ENCODE assay signal across 20 mouse cellular contexts in genomic region chr10:127065981-127066380, GRCm38 (mm10). TPM values are rescaled to one million over a fixed set of nuclear protein-coding genes. Genes with fewer than 3 reads are reported as not detected.
DNase-seq lines count a peak whose midpoint lies in the region; ATAC-seq lines count a peak whose summit lies in the region.
"Had no signal": no experiment of that assay in that cellular context is flagged by ENCODE, and none has a peak within 500 bp of the region (broad histone marks: within the 10 kb centered on the region; RNA-seq: fewer than 3 reads in every experiment).

No protein-coding gene starts in this region.

- peak overlapping the region; percentile 28 for H3K4me2 ChIP-seq in heart, embryonic 12.5 days
- H3K4me2 ChIP-seq in midbrain, embryonic 15.5 days = no peak overlapping the region
- no peak overlapping the region for H3K4me2 ChIP-seq in liver, embryonic 13.5 days
- H3K4me2 ChIP-seq: limb, embryonic 12.5 days had no signal

- WGBS in heart, embryonic 12.5 days = 57% methylated on average over 9 of the region's 9 CpGs
- 89% methylated on average over 9 of the region's 9 CpGs for WGBS in midbrain, embryonic 10.5 days
- WGBS in midbrain, embryonic 15.5 days = 89% methylated on average over 9 of the region's 9 CpGs
- 90% methylated on average over 9 of the region's 9 CpGs for WGBS in embryonic facial prominence, embryonic 10.5 days
- 49% methylated on average over 9 of the region's 9 CpGs for WGBS in liver, embryonic 13.5 days (ENCODE audit: insufficient replicate concordance)

- H3K4me3 ChIP-seq in heart, embryonic 12.5 days = no peak overlapping the region
- H3K4me3 ChIP-seq in midbrain, embryonic 10.5 days = peak overlapping the region; percentile 30
- H3K4me3 ChIP-seq in midbrain, embryonic 15.5 days = no peak overlapping the region
- peak overlapping the region; percentile 93; the same call in 1 of the 2 replicates for H3K4me3 ChIP-seq in embryonic facial prominence, embryonic 10.5 days
- no peak overlapping the region for H3K4me3 ChIP-seq in liver, embryonic 13.5 days (replicated peaks)
- H3K4me3 ChIP-seq: heart, adult 2 months had no signal

- H3K4me1 ChIP-seq in heart, embryonic 12.5 days (replicated peaks) = peaks cover 29% of the 10 kb centered on the region
- peaks cover 61% of the 10 kb centered on the region for H3K4me1 ChIP-seq in midbrain, embryonic 10.5 days
- peaks cover 58% of the 10 kb centered on the region for H3K4me1 ChIP-seq in midbrain, embryonic 15.5 days
- H3K4me1 ChIP-seq in embryonic facial prominence, embryonic 10.5 days = peaks cover 51% of the 10 kb centered on the region
- H3K4me1 ChIP-seq in liver, embryonic 13.5 days (replicated peaks) = peaks cover 81% of the 10 kb centered on the region

- H3K27ac ChIP-seq in heart, embryonic 12.5 days (ENCODE audit: poor library complexity, severe bottlenecking) = no peak overlapping the region
- H3K27ac ChIP-seq in midbrain, embryonic 10.5 days (replicated peaks) = no peak overlapping the region
- no peak overlapping the region for H3K27ac ChIP-seq in midbrain, embryonic 15.5 days
- no peak overlapping the region for H3K27ac ChIP-seq in embryonic facial prominence, embryonic 10.5 days (replicated peaks)
- no peak overlapping the region for H3K27ac ChIP-seq in liver, embryonic 13.5 days
- H3K27ac ChIP-seq: embryonic facial prominence, embryonic 12.5 days; heart, adult 2 months; limb, embryonic 12.5 days; stomach, postnatal 0 days had no signal

- DNase-seq in heart, adult 8-10 months (ENCODE audit: low spot score) = no peak
- DNase-seq in midbrain, embryonic 10.5 days (ENCODE audit: low spot score) = no peak
- no peak for DNase-seq in embryonic facial prominence, embryonic 10.5 days (ENCODE audit: low spot score)
- DNase-seq in liver, embryonic 13.5 days = no peak
- DNase-seq in spleen, postnatal 36 days (ENCODE audit: low spot score in 2 of 2) = no peak
- DNase-seq: adrenal gland, adult 2 months; forebrain, postnatal 0 days; gastrocnemius, postnatal 10 days; heart, adult 2 months; kidney, adult 18-20 months; kidney, postnatal 14 days; lung, adult 2 months; lung, postnatal 36 days; right cerebral cortex, postnatal 14 days; thymus, postnatal 14 days had no signal

- ATAC-seq in heart, embryonic 12.5 days (ENCODE audit: insufficient number of reproducible peaks, low FRiP score) = no peak
- ATAC-seq in midbrain, embryonic 15.5 days (replicated peaks) = no peak
- no peak for ATAC-seq in liver, embryonic 13.5 days (ENCODE audit: low read depth)
- ATAC-seq: forebrain, postnatal 0 days had no signal

- peaks cover 9% of the 10 kb centered on the region for H3K27me3 ChIP-seq in heart, embryonic 12.5 days (replicated peaks)
- H3K27me3 ChIP-seq in midbrain, embryonic 10.5 days (ENCODE audit: low read depth, poor library complexity, severe bottlenecking) = peaks cover 10% of the 10 kb centered on the region
- no peaks in the 10 kb centered on the region for H3K27me3 ChIP-seq in midbrain, embryonic 15.5 days (replicated peaks)
- H3K27me3 ChIP-seq in embryonic facial prominence, embryonic 10.5 days (replicated peaks; ENCODE audit: low read depth, poor library complexity, severe bottlenecking) = peaks cover 13% of the 10 kb centered on the region
- peaks cover 18% of the 10 kb centered on the region for H3K27me3 ChIP-seq in liver, embryonic 13.5 days

- no peaks in the 10 kb centered on the region for H3K9me3 ChIP-seq in heart, embryonic 12.5 days (replicated peaks)
- H3K9me3 ChIP-seq in midbrain, embryonic 10.5 days (replicated peaks) = no peaks in the 10 kb centered on the region
- no peaks in the 10 kb centered on the region for H3K9me3 ChIP-seq in midbrain, embryonic 15.5 days
- H3K9me3 ChIP-seq in embryonic facial prominence, embryonic 10.5 days = no peaks in the 10 kb centered on the region
- H3K9me3 ChIP-seq in liver, embryonic 13.5 days (replicated peaks) = no peaks in the 10 kb centered on the region
- H3K9me3 ChIP-seq: embryonic facial prominence, embryonic 12.5 days; limb, embryonic 12.5 days had no signal

- H3K36me3 ChIP-seq in heart, embryonic 12.5 days = peaks cover 43% of the 10 kb centered on the region
- H3K36me3 ChIP-seq in midbrain, embryonic 10.5 days = peaks cover 49% of the 10 kb centered on the region
- H3K36me3 ChIP-seq in midbrain, embryonic 15.5 days (replicated peaks) = peaks cover 36% of the 10 kb centered on the region
- H3K36me3 ChIP-seq in embryonic facial prominence, embryonic 10.5 days (replicated peaks) = peaks cover 46% of the 10 kb centered on the region
- peaks cover 39% of the 10 kb centered on the region for H3K36me3 ChIP-seq in liver, embryonic 13.5 days

- no peak overlapping the region for H3K9ac ChIP-seq in heart, embryonic 12.5 days
- H3K9ac ChIP-seq in midbrain, embryonic 15.5 days = no peak overlapping the region
- H3K9ac ChIP-seq in liver, embryonic 13.5 days = peak overlapping the region; percentile 8; the same call in 1 of the 2 replicates
- H3K9ac ChIP-seq: embryonic facial prominence, embryonic 12.5 days; forebrain, postnatal 0 days; limb, embryonic 12.5 days had no signal

RNA-seq across cellular contexts. Expression of gene Cdk4, which starts 2.6 kb away (rescaled TPM):
- 1,080 and 1,140 TPM in 2 replicates for polyA plus RNA-seq in heart, embryonic 12.5 days (2016; fragmentation: Nextera tagmentation; extraction: Ambion mirVana)
- 10 to 100 TPM; 74.9 to 90.0 (median 79.0) TPM for total RNA-seq in heart, adult 8-10 months (2022)
- polyA plus RNA-seq in midbrain, embryonic 10.5 days (2016; fragmentation: Nextera tagmentation; extraction: Ambion mirVana) = 2,811 and 2,916 TPM in 2 replicates
- 793 and 910 TPM in 2 replicates for polyA plus RNA-seq in midbrain, embryonic 15.5 days (2015; fragmentation: Nextera tagmentation; extraction: Ambion mirVana)
- polyA plus RNA-seq in embryonic facial prominence, embryonic 10.5 days (2016; fragmentation: Nextera tagmentation; extraction: Ambion mirVana) = 3,008 and 3,023 TPM in 2 replicates
- 645 and 664 TPM in 2 replicates for polyA plus RNA-seq in liver, embryonic 13.5 days (2015; fragmentation: Nextera tagmentation; extraction: Ambion mirVana)

RNA-seq across cellular contexts. Expression of gene Tspan31, which starts 4.1 kb away (rescaled TPM):
- polyA plus RNA-seq in heart, embryonic 12.5 days (2016; fragmentation: Nextera tagmentation; extraction: Ambion mirVana) = 119 and 124 TPM in 2 replicates
- total RNA-seq in heart, adult 8-10 months (2022) = 10 to 100 TPM; 43.7 to 50.9 (median 48.6) TPM
- polyA plus RNA-seq in midbrain, embryonic 10.5 days (2016; fragmentation: Nextera tagmentation; extraction: Ambion mirVana) = 197 and 208 TPM in 2 replicates
- polyA plus RNA-seq in midbrain, embryonic 15.5 days (2015; fragmentation: Nextera tagmentation; extraction: Ambion mirVana) = 113 and 120 TPM in 2 replicates
- polyA plus RNA-seq in embryonic facial prominence, embryonic 10.5 days (2016; fragmentation: Nextera tagmentation; extraction: Ambion mirVana) = 168 and 180 TPM in 2 replicates
- 69.4 and 77.7 TPM in 2 replicates for polyA plus RNA-seq in liver, embryonic 13.5 days (2015; fragmentation: Nextera tagmentation; extraction: Ambion mirVana)

RNA-seq across cellular contexts. Expression of gene March9, which starts 6.0 kb away (rescaled TPM):
- 0.10 and 0.28 TPM in 2 replicates for polyA plus RNA-seq in heart, embryonic 12.5 days (2016; fragmentation: Nextera tagmentation; extraction: Ambion mirVana)
- total RNA-seq in heart, adult 8-10 months (2022) = 1 to 10 TPM; 2.4 to 4.1 (median 3.3) TPM
- 1.3 and 1.7 TPM in 2 replicates for polyA plus RNA-seq in midbrain, embryonic 10.5 days (2016; fragmentation: Nextera tagmentation; extraction: Ambion mirVana)
- polyA plus RNA-seq in midbrain, embryonic 15.5 days (2015; fragmentation: Nextera tagmentation; extraction: Ambion mirVana) = 8.4 and 8.9 TPM in 2 replicates
- polyA plus RNA-seq in embryonic facial prominence, embryonic 10.5 days (2016; fragmentation: Nextera tagmentation; extraction: Ambion mirVana) = 1.2 and 1.3 TPM in 2 replicates
- polyA plus RNA-seq in liver, embryonic 13.5 days (2015; fragmentation: Nextera tagmentation; extraction: Ambion mirVana) = 0.07 TPM in 1 of 2 replicates, not detected in the other

RNA-seq across cellular contexts. Expression of gene Agap2, which starts 9.1 kb away (rescaled TPM):
- polyA plus RNA-seq in heart, embryonic 12.5 days (2016; fragmentation: Nextera tagmentation; extraction: Ambion mirVana) = 0.03 TPM in 1 of 2 replicates, not detected in the other
- total RNA-seq in heart, adult 8-10 months (2022) = 1 to 10 TPM; 3.6 to 6.1 (median 4.8) TPM
- 0.10 and 0.19 TPM in 2 replicates for polyA plus RNA-seq in midbrain, embryonic 10.5 days (2016; fragmentation: Nextera tagmentation; extraction: Ambion mirVana)
- 6.3 and 6.6 TPM in 2 replicates for polyA plus RNA-seq in midbrain, embryonic 15.5 days (2015; fragmentation: Nextera tagmentation; extraction: Ambion mirVana)
- polyA plus RNA-seq in embryonic facial prominence, embryonic 10.5 days (2016; fragmentation: Nextera tagmentation; extraction: Ambion mirVana) = 0.04 and 0.21 TPM in 2 replicates
- 0.41 and 0.85 TPM in 2 replicates for polyA plus RNA-seq in liver, embryonic 13.5 days (2015; fragmentation: Nextera tagmentation; extraction: Ambion mirVana)
- polyA plus RNA-seq: limb, embryonic 12.5 days had no signal

RNA-seq across cellular contexts. Expression of gene Cyp27b1, which starts 17.9 kb away (rescaled TPM):
- 0.18 TPM in 1 of 2 replicates, not detected in the other for polyA plus RNA-seq in heart, embryonic 12.5 days (2016; fragmentation: Nextera tagmentation; extraction: Ambion mirVana)
- total RNA-seq in heart, adult 8-10 months (2022) = under 1 TPM in 1 of 4 experiments, not detected in 3; 0.19 TPM
- polyA plus RNA-seq in midbrain, embryonic 10.5 days (2016; fragmentation: Nextera tagmentation; extraction: Ambion mirVana) = 0.07 and 0.22 TPM in 2 replicates
- 0.06 and 0.18 TPM in 2 replicates for polyA plus RNA-seq in midbrain, embryonic 15.5 days (2015; fragmentation: Nextera tagmentation; extraction: Ambion mirVana)
- 0.14 TPM in 2 replicates for polyA plus RNA-seq in embryonic facial prominence, embryonic 10.5 days (2016; fragmentation: Nextera tagmentation; extraction: Ambion mirVana)
- polyA plus RNA-seq in liver, embryonic 13.5 days (2015; fragmentation: Nextera tagmentation; extraction: Ambion mirVana) = not detected in 2 replicates

Comparison
In these comparisons a context has a peak if more than half of its experiments do, and no peak if none do; other contexts are left out.
1. H3K4me3 ChIP-seq: peak in midbrain, embryonic 10.5 days (single experiment) and embryonic facial prominence, embryonic 10.5 days (single experiment); none in heart, embryonic 12.5 days (single experiment), midbrain, embryonic 15.5 days (single experiment) and liver, embryonic 13.5 days (single experiment).